Mouse (Mus musculus) hindbrain, embryonic 16.5 days (tissue): Measurements from ENCODE around the gene Trim2. TPM values are rescaled to one million over a fixed set of nuclear protein-coding genes. Genes with fewer than 3 reads are reported as not detected.

Experiments
- ATAC-seq: fragments of 200-750 bp; cut with Nextera tagmentation; 2 replicates; pipeline ENCODE4 v1.8.0; 2017; ENCODE audit warnings: moderate TSS enrichment, moderate library complexity
- H3K27ac ChIP-seq: fragments of 300-500 bp; sonication (generic); 2 replicates; pipeline ENCODE4 v1.5.1; 2014; ENCODE audit warnings: low read depth, mild to moderate bottlenecking, control low read depth, low read length, moderate library complexity
- H3K27me3 ChIP-seq: fragments of 300-500 bp; sonication (generic); replicated peaks from 2 replicates; pipeline ENCODE4 v1.6.1; 2014; ENCODE audit warnings: low read length; ENCODE audit not compliant: control insufficient read depth, insufficient read depth
- H3K36me3 ChIP-seq: fragments of 300-500 bp; sonication (generic); 2 replicates; pipeline ENCODE4 v1.6.1; 2014; ENCODE audit warnings: mild to moderate bottlenecking, low read length, moderate library complexity, mixed read lengths; ENCODE audit not compliant: control insufficient read depth, insufficient read depth
- H3K4me1 ChIP-seq: fragments of 300-500 bp; sonication (generic); 2 replicates; pipeline ENCODE4 v1.6.1; 2014; ENCODE audit warnings: low read depth, low read length; ENCODE audit not compliant: control insufficient read depth, insufficient read depth
- H3K4me2 ChIP-seq: fragments of 300-500 bp; sonication (generic); 2 replicates; pipeline ENCODE4 v1.6.1; 2014; ENCODE audit warnings: mild to moderate bottlenecking, low read length, control low read depth, moderate library complexity
- H3K4me3 ChIP-seq: fragments of 300-500 bp; sonication (generic); 2 replicates; pipeline ENCODE4 v1.5.1; 2014; ENCODE audit warnings: mild to moderate bottlenecking, low read length, control low read depth, moderate library complexity
- H3K9ac ChIP-seq: fragments of 300-500 bp; sonication (generic); 2 replicates; pipeline ENCODE4 v1.6.1; 2014; ENCODE audit warnings: low read depth, mild to moderate bottlenecking, control low read depth, low read length, moderate library complexity
- H3K9me3 ChIP-seq: fragments of 300-500 bp; sonication (generic); 2 replicates; pipeline ENCODE4 v1.6.1; 2014; ENCODE audit warnings: mild to moderate bottlenecking, low read length, moderate library complexity; ENCODE audit not compliant: control insufficient read depth
- WGBS: fragments of 180-500 bp; shearing (Covaris S2); extraction: QIAGEN DNeasy Blood & Tissue Kit; methylation state at CpG from one replicate; pipeline ENCODE4 v1.1.7; 2014; 5-methylcytosine and 5-hydroxymethylcytosine counted together
- polyA plus RNA-seq: library from polyadenylated mRNA; unstranded; fragments of >200 nt; fragmentation: Nextera tagmentation; extraction: Ambion mirVana; gene quantifications from 2 replicates; pipeline ENCODE4 v1.2.1, GENCODE M21; 2015

Trim2 gene
- polyA plus RNA-seq, 1 experiment from 2014 or later: 154 TPM

DNA sequence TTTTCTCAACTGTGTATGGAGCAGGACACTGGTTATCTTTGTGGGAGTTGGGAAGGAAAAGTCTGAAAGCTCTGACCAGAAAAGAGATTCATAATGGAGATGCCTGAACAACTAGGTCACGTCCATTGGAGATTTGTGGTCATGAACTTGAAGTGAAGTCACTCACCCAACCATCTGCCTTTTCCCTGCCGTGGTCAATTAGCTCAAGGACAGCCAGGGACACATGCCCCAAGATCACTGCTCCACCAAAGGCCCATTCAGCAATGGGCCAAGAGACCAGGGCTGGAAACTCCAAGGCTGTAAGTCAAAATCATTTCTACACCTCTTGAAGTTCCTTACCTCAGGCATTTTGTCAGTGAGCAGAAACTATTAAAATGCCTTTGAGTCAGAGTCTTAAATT is 23.5 kb upstream of the Trim2 start:
- Histone ChIP-seq H3K4me1 (no peaks in the 10 kb centered on the region), H3K27me3 (no peaks in the 10 kb centered on the region), H3K9ac (no peak overlapping the region), H3K4me2 (no peak overlapping the region), H3K27ac (no peak overlapping the region), H3K36me3 (no peaks in the 10 kb centered on the region), H3K4me3 (no peak overlapping the region), H3K9me3 (no peaks in the 10 kb centered on the region)
- ATAC-seq: no peak
- 86% methylated on average over 2 of the region's 2 CpGs for WGBS

DNA sequence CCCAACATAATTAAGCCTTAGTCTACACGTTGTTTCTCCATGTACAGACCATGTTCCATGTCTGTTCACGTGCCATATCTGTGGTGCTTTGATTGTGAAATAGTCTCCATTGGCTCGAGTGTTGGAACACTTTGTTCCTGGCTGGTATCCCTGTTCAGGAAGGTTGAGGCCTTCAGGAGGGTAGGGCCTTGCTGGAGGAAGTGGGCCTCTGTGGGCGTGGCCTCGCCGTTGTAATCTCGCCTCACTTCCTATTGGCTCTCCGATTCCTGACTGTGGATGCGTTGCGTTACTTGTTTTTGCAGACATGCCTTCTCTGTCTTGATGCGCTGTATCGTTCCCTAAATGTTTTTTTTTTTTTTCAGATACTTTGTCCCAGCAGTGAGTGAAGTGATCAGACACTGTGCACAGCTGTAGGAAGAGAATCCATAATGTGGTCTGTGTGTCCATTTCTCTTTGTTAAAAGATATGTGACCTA is 18.3 kb upstream of the Trim2 start:
- no peak for ATAC-seq
- Histone ChIP-seq H3K9ac (no peak overlapping the region), H3K4me1 (no peaks in the 10 kb centered on the region; the same call in 1 of the 2 replicates), H3K27ac (no peak overlapping the region), H3K9me3 (no peaks in the 10 kb centered on the region), H3K4me3 (no peak overlapping the region), H3K27me3 (no peaks in the 10 kb centered on the region), H3K36me3 (no peaks in the 10 kb centered on the region), H3K4me2 (no peak overlapping the region)
- WGBS: 84% methylated on average over 12 of the region's 12 CpGs

DNA sequence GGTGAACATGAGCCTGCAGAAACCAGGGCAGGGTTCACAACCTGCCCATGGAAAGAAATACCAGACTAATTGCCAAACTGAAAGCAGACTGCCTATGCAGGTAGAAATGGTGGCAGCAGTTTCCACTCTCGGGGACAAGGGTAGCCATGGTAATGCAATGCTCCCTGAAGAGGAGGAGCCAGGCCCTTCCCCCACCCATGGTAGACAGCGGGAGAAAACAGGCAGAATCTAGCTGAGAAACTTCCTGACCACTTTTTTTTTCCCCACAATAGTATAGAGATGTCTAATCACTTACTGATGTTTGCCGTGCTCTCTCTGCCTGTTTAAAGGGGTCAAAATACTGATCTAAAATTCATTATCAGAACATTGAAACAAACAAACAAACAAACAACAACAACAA is 17.8 kb upstream of the Trim2 start:
- no peak overlapping the region for H3K9ac ChIP-seq

DNA sequence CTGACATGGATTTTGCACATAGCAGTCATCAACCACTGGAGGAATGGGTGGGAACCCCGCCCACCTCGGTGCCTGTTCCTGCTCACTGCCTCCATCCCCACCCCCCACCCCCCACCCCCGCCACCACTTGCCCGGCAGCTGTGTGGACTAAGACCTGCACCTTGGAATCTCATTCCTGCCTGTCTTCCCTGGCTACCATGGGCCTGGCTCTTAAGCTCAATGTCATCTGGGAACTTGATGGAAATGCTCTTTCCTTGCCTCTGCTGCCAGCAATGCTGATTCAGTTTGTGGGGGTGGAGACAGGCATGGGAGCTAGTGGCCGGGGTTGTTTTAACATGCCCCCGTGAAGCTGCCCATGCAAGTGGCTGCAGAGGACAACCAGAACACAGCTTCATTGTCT is 17.3 kb upstream of the Trim2 start:
- Histone ChIP-seq H3K4me1 (no peaks in the 10 kb centered on the region; the same call in 1 of the 2 replicates), H3K4me2 (no peak overlapping the region), H3K9ac (no peak overlapping the region), H3K9me3 (no peaks in the 10 kb centered on the region), H3K27me3 (no peaks in the 10 kb centered on the region), H3K4me3 (no peak overlapping the region), H3K36me3 (no peaks in the 10 kb centered on the region), H3K27ac (no peak overlapping the region)
- WGBS: 45% methylated on average over 6 of the region's 6 CpGs
- ATAC-seq: no peak

More for the DNA sequence above, 17.8 kb upstream of the Trim2 start:
- H3K27ac ChIP-seq: no peak overlapping the region
- H3K4me1 ChIP-seq: no peaks in the 10 kb centered on the region; the same call in 1 of the 2 replicates
- 31% methylated on average over 3 of the region's 3 CpGs for WGBS
- no peaks in the 10 kb centered on the region for H3K36me3 ChIP-seq
- H3K4me3 ChIP-seq: no peak overlapping the region
- no peaks in the 10 kb centered on the region for H3K9me3 ChIP-seq
- no peak; the same call in 1 of the 2 replicates for ATAC-seq
- H3K4me2 ChIP-seq: no peak overlapping the region
- no peaks in the 10 kb centered on the region for H3K27me3 ChIP-seq

DNA sequence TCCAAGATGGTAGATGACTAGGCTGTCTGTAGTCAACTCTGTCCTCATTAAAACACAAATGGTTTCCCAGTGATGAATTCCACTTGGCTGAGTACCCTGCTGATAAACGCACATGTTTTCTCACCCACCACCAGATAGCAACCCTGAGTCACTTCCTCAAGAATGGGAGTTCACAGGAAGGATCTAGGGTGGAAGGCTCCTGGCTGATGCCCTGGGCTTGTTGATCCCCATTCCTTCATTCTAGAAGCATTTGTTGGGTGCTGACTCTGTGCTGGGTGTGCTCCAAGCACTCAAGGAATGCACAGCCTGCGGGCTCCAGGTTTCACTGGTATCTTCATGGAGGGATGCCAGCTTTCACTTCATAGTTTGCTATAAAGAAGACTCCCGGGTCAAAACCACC is 12.8 kb upstream of the Trim2 start:
- H3K27ac ChIP-seq: no peak overlapping the region
- H3K27me3 ChIP-seq: no peaks in the 10 kb centered on the region
- H3K4me1 ChIP-seq: peaks cover 7% of the 10 kb centered on the region
- no peak overlapping the region for H3K4me2 ChIP-seq
- WGBS: 79% methylated on average over 3 of the region's 3 CpGs
- H3K9ac ChIP-seq: no peak overlapping the region
- H3K4me3 ChIP-seq: no peak overlapping the region
- H3K9me3 ChIP-seq: no peaks in the 10 kb centered on the region
- no peaks in the 10 kb centered on the region for H3K36me3 ChIP-seq
- ATAC-seq: no peak

DNA sequence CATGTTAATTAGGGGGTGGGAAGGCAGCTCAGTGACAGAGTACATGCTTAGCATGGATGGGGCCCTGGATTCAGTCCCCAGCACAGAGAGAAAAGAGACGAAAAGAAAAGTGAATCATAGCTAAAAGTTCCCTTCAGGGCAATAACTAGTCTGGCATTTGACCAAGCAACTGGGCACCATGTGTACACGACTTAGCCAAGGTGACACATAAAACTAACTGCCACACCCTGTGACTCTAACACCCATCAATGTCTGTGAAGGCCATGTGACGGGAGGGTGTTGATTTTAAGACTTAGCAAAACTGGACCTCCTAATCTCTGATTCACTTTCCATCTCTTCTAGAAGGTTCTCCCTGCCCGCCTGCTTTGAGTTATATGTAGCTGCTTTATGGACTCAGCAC is 12.2 kb upstream of the Trim2 start:
- H3K4me3 ChIP-seq: no peak overlapping the region
- ATAC-seq: no peak
- no peak overlapping the region for H3K27ac ChIP-seq
- no peaks in the 10 kb centered on the region for H3K36me3 ChIP-seq
- H3K9me3 ChIP-seq: no peaks in the 10 kb centered on the region
- peaks cover 7% of the 10 kb centered on the region for H3K4me1 ChIP-seq
- 93% methylated on average over 4 of the region's 4 CpGs for WGBS
- H3K4me2 ChIP-seq: no peak overlapping the region
- H3K9ac ChIP-seq: no peak overlapping the region
- no peaks in the 10 kb centered on the region for H3K27me3 ChIP-seq

DNA sequence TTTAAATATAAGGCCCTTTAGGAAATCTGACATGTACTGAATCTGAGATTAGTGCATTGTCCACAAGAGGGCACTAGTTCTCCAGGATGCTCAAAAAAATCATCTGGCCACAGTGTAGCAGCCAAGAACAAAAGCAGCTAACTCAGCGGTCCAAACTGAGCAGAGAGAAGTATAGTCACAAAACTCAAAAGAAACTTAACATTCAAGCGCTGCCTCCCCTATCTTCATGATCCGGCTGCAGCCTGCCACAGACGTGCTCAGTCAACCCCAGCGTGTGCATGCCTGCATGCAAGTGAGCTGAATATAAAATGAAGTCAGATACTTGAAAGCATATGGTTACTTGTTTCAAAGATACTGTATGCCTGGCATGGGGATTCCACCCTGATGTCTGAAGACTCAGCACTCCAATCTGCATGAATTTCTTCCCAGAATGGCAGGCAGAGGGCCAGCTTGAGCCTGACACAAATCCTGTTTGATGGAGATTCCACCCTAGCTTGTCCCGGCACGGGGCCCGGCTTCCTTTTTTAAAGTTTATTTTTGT is 8.0 kb upstream of the Trim2 start:
- Histone ChIP-seq H3K27me3 (no peaks in the 10 kb centered on the region), H3K4me2 (peak overlapping the region; percentile 49), H3K9me3 (no peaks in the 10 kb centered on the region), H3K9ac (peak overlapping the region; percentile 11; the same call in 1 of the 2 replicates), H3K36me3 (no peaks in the 10 kb centered on the region), H3K4me1 (peaks cover 7% of the 10 kb centered on the region), H3K27ac (peak overlapping the region; percentile 6; the same call in 1 of the 2 replicates), H3K4me3 (peak overlapping the region; percentile 13; the same call in 1 of the 2 replicates)
- ATAC-seq: peak; percentile 73
- 22% methylated on average over 8 of the region's 8 CpGs for WGBS

DNA sequence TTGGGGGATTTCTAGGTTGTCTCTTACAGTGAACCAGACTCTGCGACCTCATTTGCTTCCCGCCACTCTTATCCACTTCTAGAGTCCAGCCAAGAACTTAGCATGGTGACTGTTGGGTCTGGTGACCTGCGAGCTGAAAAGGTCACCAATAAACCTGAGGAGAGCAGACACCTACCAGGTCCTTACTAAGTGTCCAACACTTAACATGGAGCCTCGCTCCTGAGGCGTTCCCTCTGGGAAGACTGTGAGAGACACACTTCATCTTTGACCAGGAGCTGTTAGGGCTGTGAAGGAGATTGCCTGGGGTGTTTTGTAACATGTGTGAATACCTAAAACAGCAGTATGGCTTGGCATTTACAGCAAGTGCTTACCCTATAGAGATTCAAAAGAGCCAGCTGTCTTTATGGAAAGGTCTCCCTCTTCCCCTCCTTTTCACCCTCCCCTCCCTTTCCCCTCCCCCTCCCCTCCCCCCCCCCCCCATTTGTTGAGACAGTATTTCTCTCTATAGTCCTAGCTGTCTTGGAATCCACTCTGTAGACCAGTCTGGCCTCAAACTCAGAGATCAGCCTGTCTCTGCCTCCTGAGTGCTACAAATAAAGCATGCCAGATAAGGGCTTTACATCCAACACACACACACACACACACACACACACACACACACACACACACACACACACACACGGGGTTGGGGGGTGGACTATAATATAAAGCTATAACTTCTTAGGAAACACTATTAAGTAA is 7.3 kb upstream of the Trim2 start:
- Histone ChIP-seq H3K4me3 (no peak overlapping the region), H3K27ac (no peak overlapping the region), H3K36me3 (no peaks in the 10 kb centered on the region), H3K27me3 (no peaks in the 10 kb centered on the region), H3K4me1 (peaks cover 7% of the 10 kb centered on the region), H3K4me2 (no peak overlapping the region), H3K9ac (no peak overlapping the region), H3K9me3 (no peaks in the 10 kb centered on the region)
- 85% methylated on average over 6 of the region's 6 CpGs for WGBS
- ATAC-seq: 0 out of 2 replicates have a peak, but pooled peaks have one; percentile 27

DNA sequence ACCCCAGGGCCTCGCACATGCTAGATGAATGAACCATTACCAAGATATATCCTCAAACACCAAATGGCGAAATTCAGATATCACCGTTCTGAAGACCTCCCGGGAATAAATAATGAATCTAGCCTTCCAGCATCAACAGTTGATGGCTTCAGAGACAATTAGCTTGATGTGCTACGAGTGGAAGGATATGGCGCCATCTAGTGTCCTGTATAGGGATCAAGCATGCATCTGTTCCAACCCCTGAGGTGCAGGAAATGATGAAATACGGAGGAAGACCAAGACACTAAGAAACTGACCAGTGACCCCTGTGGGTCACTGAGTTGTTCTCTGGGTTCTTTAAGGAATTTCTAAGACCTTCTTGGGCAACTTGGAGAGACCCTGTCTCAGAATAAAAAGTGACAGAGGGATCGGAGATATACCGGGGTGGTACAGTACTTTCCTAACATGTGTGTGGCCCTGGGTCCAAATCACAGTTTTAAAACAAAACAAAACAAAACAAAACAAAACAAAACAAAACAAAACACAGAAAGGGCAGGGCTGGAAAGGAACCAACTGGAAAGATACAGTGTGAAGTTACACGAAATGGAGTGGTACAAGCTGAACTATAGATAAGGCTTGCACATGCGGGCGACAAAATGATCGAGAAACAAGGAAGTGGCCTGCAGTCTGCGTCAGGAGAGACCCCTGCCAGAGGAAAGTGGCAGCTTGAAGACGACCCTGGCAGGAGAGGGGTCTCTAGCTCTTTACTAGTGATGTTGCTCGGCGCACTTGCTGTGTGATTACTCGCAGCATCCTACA is 6.5 kb upstream of the Trim2 start:
- 0 out of 2 replicates have a peak, but pooled peaks have one; percentile 50 for ATAC-seq
- H3K27ac ChIP-seq: no peak overlapping the region
- WGBS: 50% methylated on average over 18 of the region's 18 CpGs
- no peaks in the 10 kb centered on the region for H3K36me3 ChIP-seq
- no peaks in the 10 kb centered on the region for H3K27me3 ChIP-seq
- H3K4me2 ChIP-seq: peak overlapping the region; percentile 27
- no peak overlapping the region for H3K4me3 ChIP-seq
- peaks cover 7% of the 10 kb centered on the region for H3K4me1 ChIP-seq
- no peaks in the 10 kb centered on the region for H3K9me3 ChIP-seq
- no peak overlapping the region for H3K9ac ChIP-seq
